Mouse (Mus musculus) spleen, postnatal 36 days (tissue): ENCODE data around the gene Vma21.

Experiments used
- DNase-seq, 2 experiments: peaks; one replicate each; pipeline ENCODE4 v3.0.0; 2022; ENCODE audit warnings: low spot score in 2 of 2, mixed read lengths in 1 of 2

Vma21 gene

DNA sequence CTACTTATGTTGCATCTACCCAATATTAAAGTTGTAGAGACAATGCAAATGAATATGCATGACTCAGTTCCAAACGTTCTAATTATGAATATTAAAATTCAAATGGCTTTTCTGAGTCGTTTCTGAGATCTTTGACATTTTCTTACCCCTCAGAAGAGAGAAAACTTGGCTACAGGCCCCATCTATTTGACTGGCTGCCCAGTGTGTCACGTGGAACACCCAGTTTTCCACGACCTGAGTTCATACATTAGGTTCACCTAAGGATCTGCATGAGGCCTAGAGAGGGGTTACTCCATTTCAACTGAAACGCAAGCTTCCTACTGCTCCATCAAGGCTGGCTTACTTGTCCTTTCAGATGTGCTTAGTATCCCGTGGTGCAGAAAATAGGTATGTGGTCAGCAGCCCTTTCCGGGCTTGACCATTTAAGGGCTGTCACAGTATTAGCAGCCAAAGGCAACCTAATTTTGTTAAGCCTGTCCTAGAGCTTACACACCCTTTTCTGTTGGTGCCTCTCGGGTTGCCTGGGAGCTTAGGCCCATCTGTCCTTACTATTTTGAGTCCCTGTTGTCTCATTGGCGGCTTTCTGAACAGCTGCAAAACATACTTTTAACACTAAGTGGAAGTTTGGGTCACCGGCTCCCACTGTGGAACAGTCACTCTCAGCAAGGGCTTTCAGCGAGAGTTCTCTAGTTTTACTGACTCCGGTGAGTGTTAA lies at the start of gene Vma21:
Gene Vma21, plus strand, starts transcription at position 294 of the 715 bp plus-strand sequence.
- no peak for DNase-seq

DNA sequence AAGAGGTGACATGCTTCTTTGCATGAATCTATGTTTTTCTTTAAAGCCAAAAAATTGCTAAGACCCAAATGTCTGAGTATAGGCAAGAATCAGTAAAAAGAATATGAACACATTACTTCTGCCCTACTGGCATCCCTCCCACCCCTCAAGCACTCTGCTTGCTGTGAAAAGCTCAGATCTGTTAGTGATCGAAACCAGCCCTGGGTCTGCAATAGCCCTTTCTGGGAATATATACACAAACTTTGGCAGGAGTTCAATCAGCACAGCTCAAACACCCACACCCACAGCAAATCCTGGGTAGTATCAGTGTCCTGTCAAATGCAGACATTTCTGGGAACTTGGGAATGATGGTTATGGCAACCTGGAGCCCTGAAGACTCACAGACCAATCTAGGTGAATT lies 47.8 kb upstream of the Vma21 start:
- DNase-seq: no peak

- DNase-seq: no peak
Observed at GRCm38 (mm10) chrX:71791106-71791505, 24.6 kb upstream of the Vma21 start.

DNA sequence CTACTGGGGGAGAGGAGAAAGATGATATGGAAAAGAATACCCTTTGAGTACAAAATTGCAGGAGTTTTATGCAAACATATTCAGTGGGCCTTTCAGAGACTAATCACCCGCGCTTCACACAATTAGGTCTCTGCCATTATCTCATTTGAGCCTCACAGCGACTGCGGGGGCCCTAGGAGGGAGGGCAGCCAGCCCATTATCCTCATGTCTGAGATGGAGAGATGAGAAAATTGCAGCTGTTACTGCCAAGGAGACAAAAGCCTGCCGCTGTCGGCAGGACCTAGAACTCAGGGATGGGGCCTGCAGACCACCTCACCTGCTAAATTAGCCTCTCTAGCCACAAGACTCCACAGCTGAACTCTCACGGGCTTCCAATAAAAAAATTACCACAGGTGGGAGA lies 18.0 kb upstream of the Vma21 start:
- no peak for DNase-seq

- DNase-seq: no peak
Observed at GRCm38 (mm10) chrX:71798883-71799282, 16.8 kb upstream of the Vma21 start.

DNA sequence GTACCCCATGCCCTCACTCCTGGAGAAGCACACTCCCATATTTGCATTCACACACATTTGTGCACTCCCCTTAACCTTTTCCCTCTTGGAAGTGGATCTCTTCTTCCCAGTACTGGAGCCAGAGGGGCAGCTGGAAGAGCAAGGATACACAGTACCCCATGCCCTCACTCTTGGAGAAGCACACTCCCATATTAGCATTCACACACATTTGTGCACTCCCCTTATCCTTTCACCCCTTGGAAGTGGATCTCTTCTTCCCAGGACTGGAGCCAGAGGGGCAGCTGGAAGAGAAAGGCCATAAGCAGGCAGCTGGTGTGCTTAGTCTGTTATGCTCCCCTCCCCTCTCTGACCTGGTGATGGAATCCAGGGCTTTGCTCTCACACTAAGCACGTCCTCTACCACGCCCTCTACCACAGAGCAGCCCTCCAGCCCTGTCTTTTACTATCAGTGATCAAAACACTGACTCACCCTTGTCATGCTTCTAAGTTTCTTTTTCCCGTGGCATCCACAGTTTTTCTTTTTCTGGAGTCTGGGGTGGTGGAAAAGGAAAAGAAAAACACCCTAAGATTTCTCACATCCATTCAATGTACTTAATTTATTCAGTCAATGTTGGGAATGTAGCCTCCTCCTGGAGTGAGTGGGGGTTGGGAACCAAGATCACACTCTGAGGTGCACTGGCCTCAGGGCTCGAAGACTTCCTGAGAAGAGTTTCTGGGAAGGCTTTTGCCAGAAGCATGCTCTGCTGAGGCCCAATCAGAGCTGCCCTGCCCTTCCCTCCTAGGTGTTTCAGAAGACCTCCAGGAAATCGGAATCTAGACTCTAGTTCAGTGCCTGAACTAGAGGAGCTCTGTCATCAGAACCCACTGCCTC lies 3.5 kb upstream of the Vma21 start:
- no peak for DNase-seq

DNA sequence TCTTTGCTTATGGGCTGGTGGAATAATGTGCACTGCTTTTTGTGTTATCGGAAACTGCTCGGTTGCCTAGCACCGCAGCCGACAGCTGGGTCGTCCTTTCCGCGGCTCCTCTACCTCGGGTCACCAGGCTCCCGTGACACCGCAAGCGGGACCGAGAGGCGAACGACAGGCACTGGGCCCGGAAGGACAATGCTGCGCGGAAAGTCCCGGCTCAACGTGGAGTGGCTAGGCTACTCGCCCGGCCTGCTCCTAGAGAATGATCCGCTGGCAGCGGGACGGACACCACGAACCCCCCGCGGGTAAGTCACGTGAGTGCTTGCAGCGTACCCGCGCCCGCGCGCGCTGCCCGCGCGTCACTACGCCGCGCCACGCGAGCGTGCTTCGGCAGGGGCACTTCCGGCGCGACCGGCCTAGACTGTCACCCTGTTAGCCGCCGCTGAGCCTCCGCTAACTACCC lies 705 bp downstream of the Vma21 start:
- peak; percentile 77 to 81 for DNase-seq

DNA sequence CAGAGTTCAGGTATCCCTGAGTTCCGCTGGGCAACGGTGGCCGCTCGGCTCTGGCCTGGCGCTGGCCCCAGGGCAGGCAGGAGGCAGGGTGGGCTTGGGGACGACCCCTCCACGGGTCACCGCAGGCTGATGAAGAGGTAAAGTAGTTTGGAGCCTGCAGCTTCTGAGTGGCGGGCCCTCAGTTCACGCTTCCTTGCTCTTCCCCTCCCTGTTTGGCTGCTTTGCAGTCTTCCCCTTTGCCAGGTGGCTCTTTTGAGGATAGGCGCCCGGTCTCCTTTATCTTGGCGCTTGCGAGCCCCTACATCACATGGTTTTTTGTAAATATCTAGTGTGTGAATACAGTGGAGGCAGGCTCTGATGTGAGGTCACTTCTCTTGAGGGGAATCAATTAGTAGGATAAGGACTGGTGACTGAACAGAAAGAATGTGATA lies 1.2 kb downstream of the Vma21 start:
- no peak for DNase-seq

DNA sequence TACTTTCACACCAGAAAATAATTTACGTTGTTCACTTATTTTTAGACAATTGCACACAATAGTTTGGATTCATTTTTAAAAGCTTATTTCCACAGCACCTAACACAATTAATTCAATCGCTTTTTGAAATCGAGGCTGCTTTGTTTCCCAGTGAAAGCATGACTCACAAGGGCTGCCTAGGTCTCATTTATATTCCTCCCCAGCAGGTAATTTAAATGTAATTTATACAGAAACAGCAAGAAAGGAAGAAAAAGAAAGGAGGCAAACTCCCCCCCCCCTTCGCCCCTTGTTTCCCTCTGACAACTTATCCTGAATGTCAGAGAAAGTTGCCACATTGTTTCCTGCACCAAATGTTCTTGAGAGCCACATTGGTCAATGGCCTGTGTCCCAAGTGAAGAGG lies 23.2 kb downstream of the Vma21 start:
- DNase-seq: no peak

DNA sequence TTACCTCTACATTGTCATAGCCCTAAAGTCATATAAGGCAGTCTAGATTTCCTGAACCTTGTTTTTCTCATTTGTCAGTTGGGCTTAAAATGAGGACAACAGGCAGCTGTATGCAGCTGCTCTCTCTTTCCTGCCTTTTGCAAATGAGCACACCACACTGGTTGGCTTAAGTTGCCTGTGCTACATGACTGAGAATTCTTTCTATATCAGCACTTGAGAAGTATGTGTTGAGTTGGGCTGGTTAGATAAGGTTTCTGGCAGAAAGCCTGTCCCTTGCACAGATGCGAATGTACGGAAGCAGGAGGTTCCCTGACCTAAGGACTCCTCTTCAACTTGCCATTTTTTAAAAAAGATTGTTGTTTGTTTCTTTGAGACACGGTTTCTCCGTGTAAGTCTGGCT lies 31.0 kb downstream of the Vma21 start:
- DNase-seq: no peak

GRCm38 (mm10) chrX:71853798-71854197 lies 38.1 kb downstream of the Vma21 start:
- no peak for DNase-seq
